Mouse (Mus musculus) neural tube, embryonic 12.5 days (tissue): ENCODE measurements around the gene Arl13b. TPM values are rescaled to one million over a fixed set of nuclear protein-coding genes. Genes with fewer than 3 reads are reported as not detected.

Experiments used
- ATAC-seq: fragments of 200-750 bp; cut with Nextera tagmentation; 2 replicates; pipeline ENCODE4 v1.8.0; 2017; ENCODE audit warnings: low read depth, mild to moderate bottlenecking, moderate TSS enrichment, moderate library complexity; ENCODE audit not compliant: low FRiP score
- H3K27ac ChIP-seq: fragments of 300-500 bp; sonication (generic); 2 replicates; pipeline ENCODE4 v1.5.1; 2016
- H3K27me3 ChIP-seq: fragments of 300-500 bp; sonication (generic); replicated peaks from 2 replicates; pipeline ENCODE4 v1.6.1; 2016; ENCODE audit warnings: mild to moderate bottlenecking
- H3K36me3 ChIP-seq: fragments of 300-500 bp; sonication (generic); 2 replicates; pipeline ENCODE4 v1.6.1; 2016; ENCODE audit warnings: mild to moderate bottlenecking
- H3K4me1 ChIP-seq: fragments of 300-500 bp; sonication (generic); 2 replicates; pipeline ENCODE4 v1.6.1; 2016
- H3K4me2 ChIP-seq: fragments of 300-500 bp; sonication (generic); replicated peaks from 2 replicates; pipeline ENCODE4 v1.6.1; 2016; ENCODE audit warnings: mild to moderate bottlenecking
- H3K4me3 ChIP-seq: fragments of 300-500 bp; sonication (generic); 2 replicates; pipeline ENCODE4 v1.5.1; 2016
- H3K9ac ChIP-seq: fragments of 300-500 bp; sonication (generic); 2 replicates; pipeline ENCODE4 v1.6.1; 2016; ENCODE audit warnings: mild to moderate bottlenecking
- H3K9me3 ChIP-seq: fragments of 300-500 bp; sonication (generic); 2 replicates; pipeline ENCODE4 v1.6.1; 2016; ENCODE audit warnings: mild to moderate bottlenecking
- WGBS: fragments of 180-500 bp; shearing (Covaris S2); methylation state at CpG from one replicate; pipeline ENCODE4 v1.1.7; 2016; 5-methylcytosine and 5-hydroxymethylcytosine counted together
- microRNA-seq: library from miRNA; unstranded; fragments of <30 nt; microRNA quantifications from one replicate; pipeline ENCODE4, GENCODE M21; 2017
- polyA plus RNA-seq: library from polyadenylated mRNA; unstranded; fragments of >200 nt; fragmentation: Nextera tagmentation; extraction: Ambion mirVana; gene quantifications from 2 replicates; pipeline ENCODE4 v1.2.1, GENCODE M21; 2016

Gene Arl13b
- polyA plus RNA-seq, 1 experiment from 2014 or later = 18.0 TPM

DNA sequence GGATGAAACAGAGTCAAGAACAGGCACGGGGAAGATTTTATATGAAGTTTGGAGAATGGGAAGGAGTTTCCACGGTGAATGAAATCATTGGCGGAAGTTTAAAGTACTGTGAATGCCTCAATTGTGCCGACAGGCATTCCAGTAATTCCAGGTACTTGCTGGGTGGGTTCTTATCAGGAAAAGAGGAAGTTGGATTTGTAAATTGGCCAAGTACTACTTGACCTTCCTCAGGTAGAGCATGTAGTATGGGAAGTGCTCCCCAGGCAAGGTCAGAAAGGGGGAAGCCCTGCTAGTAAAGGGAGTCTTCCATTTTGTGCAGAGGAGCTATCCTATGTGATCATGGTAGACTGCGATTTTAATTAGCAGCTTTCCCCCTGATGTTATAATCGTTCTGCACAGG is 91.5 kb downstream of the Arl13b start:
- no peak overlapping the region for H3K27ac ChIP-seq
- no peak overlapping the region for H3K4me2 ChIP-seq
- H3K36me3 ChIP-seq = no peaks in the 10 kb centered on the region
- no peaks in the 10 kb centered on the region for H3K4me1 ChIP-seq
- H3K4me3 ChIP-seq = no peak overlapping the region
- no peak for ATAC-seq
- H3K9me3 ChIP-seq = no peaks in the 10 kb centered on the region
- no peaks in the 10 kb centered on the region for H3K27me3 ChIP-seq
- WGBS = 94% methylated on average over 6 of the region's 6 CpGs
- no peak overlapping the region for H3K9ac ChIP-seq

DNA sequence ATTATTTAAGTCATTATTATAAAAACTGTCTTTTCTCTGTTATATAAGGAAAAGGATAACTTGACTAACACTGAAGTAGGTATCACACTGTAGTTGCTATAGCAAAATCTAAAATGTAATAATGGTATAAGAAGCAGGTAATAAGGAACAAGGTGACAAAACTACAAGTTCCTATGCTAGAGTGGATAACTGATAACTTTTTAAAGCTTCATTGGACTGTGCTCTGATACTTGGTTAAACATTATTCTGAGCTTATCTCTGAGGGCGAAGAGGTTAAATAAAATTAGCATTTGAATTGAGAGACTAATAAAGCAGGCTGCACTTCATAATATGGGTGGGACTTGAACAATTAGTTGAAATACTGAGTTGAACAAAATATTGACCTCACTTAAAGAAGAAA is 93.2 kb downstream of the Arl13b start:
- Histone ChIP-seq H3K9me3 (no peaks in the 10 kb centered on the region), H3K36me3 (no peaks in the 10 kb centered on the region), H3K27ac (no peak overlapping the region), H3K4me3 (no peak overlapping the region), H3K27me3 (no peaks in the 10 kb centered on the region), H3K4me2 (no peak overlapping the region), H3K9ac (no peak overlapping the region), H3K4me1 (no peaks in the 10 kb centered on the region)
- ATAC-seq = no peak
- 92% methylated on average over 1 of the region's 1 CpGs for WGBS

DNA sequence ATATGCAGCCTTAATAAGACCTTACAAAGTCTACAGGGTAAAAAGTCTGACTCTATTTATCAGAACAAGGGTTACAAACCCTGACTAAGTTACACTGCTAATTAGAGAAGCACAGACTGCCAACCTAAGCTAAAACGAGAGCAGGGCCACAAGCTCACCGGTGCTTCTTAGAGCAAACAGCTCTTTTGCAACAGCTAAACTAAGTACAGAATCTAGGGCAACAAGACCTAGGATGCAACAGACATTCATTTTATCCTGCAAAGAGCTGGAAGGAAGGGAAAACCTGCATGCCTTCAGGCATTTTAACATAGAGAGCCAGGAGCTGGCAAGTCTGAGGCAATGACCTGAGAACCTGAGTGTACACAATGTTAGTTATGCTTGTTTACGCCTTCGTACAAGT is 93.8 kb downstream of the Arl13b start:
- no peak overlapping the region for H3K4me2 ChIP-seq
- 93% methylated on average over 4 of the region's 4 CpGs for WGBS
- no peaks in the 10 kb centered on the region for H3K9me3 ChIP-seq
- H3K9ac ChIP-seq = no peak overlapping the region
- no peaks in the 10 kb centered on the region for H3K4me1 ChIP-seq
- H3K27me3 ChIP-seq = no peaks in the 10 kb centered on the region
- no peak for ATAC-seq
- H3K27ac ChIP-seq = no peak overlapping the region
- H3K36me3 ChIP-seq = no peaks in the 10 kb centered on the region
- H3K4me3 ChIP-seq = no peak overlapping the region

DNA sequence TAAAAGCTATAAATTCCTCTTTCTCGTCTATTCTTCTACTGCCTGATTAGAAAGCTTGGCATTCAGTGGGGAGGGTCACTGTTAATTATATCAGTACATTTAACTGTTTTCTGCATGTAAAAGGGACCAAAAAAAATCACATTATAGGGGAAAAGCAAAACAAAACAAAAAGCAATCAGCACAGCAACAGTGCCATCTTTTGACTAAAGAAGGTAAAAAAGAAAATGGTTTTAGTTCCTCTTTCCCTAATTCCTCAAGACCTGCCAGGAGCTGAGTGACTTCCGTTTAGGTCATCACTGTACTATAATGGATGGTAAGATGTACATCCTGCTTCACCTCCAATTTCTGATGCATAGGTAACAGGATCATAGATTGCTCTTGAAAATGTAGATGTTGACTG is 101.0 kb downstream of the Arl13b start:
- H3K4me2 ChIP-seq = no peak overlapping the region
- no peak for ATAC-seq
- H3K9me3 ChIP-seq = no peaks in the 10 kb centered on the region
- no peaks in the 10 kb centered on the region for H3K36me3 ChIP-seq
- H3K4me1 ChIP-seq = no peaks in the 10 kb centered on the region
- H3K9ac ChIP-seq = no peak overlapping the region
- no peak overlapping the region for H3K27ac ChIP-seq
- no peak overlapping the region for H3K4me3 ChIP-seq
- WGBS = 74% methylated on average over 2 of the region's 2 CpGs
- no peaks in the 10 kb centered on the region for H3K27me3 ChIP-seq

Small RNA genes within 50 kb of the gene (microRNA-seq; reads per million reads assigned to microRNA genes)
- gene Gm25986 = not detected

Other genes starting within 250 kb of the Arl13b start
- gene Nsun3, start 60.2 kb downstream of the Arl13b start, polyA plus RNA-seq = 8.8 and 12.5 TPM in 2 replicates
- gene Stx19, start 32.4 kb downstream of the Arl13b start, polyA plus RNA-seq = 0.65 and 0.77 TPM in 2 replicates
- gene Pros1, start 7.3 kb upstream of the Arl13b start, polyA plus RNA-seq = 17.6 and 21.3 TPM in 2 replicates